Mouse (Mus musculus) heart, embryonic 15.5 days (tissue): Measurements from ENCODE around the gene Ensa. TPM values are rescaled to one million over a fixed set of nuclear protein-coding genes. Genes with fewer than 3 reads are reported as not detected.
"Not testable (repeated sequence)": the region's sequence is repeated elsewhere in the genome, so short reads cannot be mapped to it uniquely, and the experiment has no call there.

Experiments used
- ATAC-seq: fragments of 200-750 bp; cut with Nextera tagmentation; replicated peaks from 2 replicates; pipeline ENCODE4 v1.8.0; 2017; ENCODE audit warnings: low read depth, moderate TSS enrichment; ENCODE audit not compliant: insufficient number of reproducible peaks, insufficient read depth, low FRiP score
- H3K27ac ChIP-seq: fragments of 300-500 bp; sonication (generic); 2 replicates; pipeline ENCODE4 v1.5.1; 2015; ENCODE audit warnings: mild to moderate bottlenecking, inconsistent platforms
- H3K27me3 ChIP-seq: fragments of 300-500 bp; sonication (generic); 2 replicates; pipeline ENCODE4 v1.6.1; 2015; ENCODE audit warnings: inconsistent platforms
- H3K36me3 ChIP-seq: fragments of 300-500 bp; sonication (generic); 2 replicates; pipeline ENCODE4 v1.6.1; 2015; ENCODE audit warnings: mild to moderate bottlenecking, inconsistent platforms
- H3K4me1 ChIP-seq: fragments of 300-500 bp; sonication (generic); replicated peaks from 2 replicates; pipeline ENCODE4 v1.6.1; 2015; ENCODE audit warnings: inconsistent platforms
- H3K4me2 ChIP-seq: fragments of 300-500 bp; sonication (generic); 2 replicates; pipeline ENCODE4 v1.6.1; 2015; ENCODE audit warnings: inconsistent platforms, mild to moderate bottlenecking, moderate library complexity
- H3K4me3 ChIP-seq: fragments of 300-500 bp; sonication (generic); 2 replicates; pipeline ENCODE4 v1.5.1; 2015; ENCODE audit warnings: mild to moderate bottlenecking, inconsistent platforms
- H3K9ac ChIP-seq: fragments of 300-500 bp; sonication (generic); 2 replicates; pipeline ENCODE4 v1.6.1; 2015; ENCODE audit warnings: mild to moderate bottlenecking, inconsistent platforms
- H3K9me3 ChIP-seq: fragments of 300-500 bp; sonication (generic); replicated peaks from 2 replicates; pipeline ENCODE4 v1.6.1; 2016; ENCODE audit warnings: inconsistent platforms
- WGBS: fragments of 180-500 bp; shearing (Covaris S2); methylation state at CpG from one replicate; pipeline ENCODE4 v1.1.7; 2015; ENCODE audit warnings: mixed read lengths; 5-methylcytosine and 5-hydroxymethylcytosine counted together
- polyA plus RNA-seq: library from polyadenylated mRNA; unstranded; fragments of >200 nt; fragmentation: Nextera tagmentation; extraction: Ambion mirVana; gene quantifications from 2 replicates; pipeline ENCODE4 v1.2.1, GENCODE M21; 2015

Gene Ensa
- polyA plus RNA-seq, 1 experiment from 2014 or later, result 45.8 TPM

GRCm38 (mm10) chr3:95623551-95623950, 1.2 kb upstream of the Ensa start:
- no peaks in the 10 kb centered on the region for H3K9me3 ChIP-seq
- peaks cover 13% of the 10 kb centered on the region for H3K4me1 ChIP-seq
- H3K4me3 ChIP-seq, result no peak overlapping the region
- H3K9ac ChIP-seq, result no peak overlapping the region
- 54% methylated on average over 2 of the region's 2 CpGs for WGBS
- H3K36me3 ChIP-seq, result peaks cover 30% of the 10 kb centered on the region
- no peaks in the 10 kb centered on the region for H3K27me3 ChIP-seq
- no peak overlapping the region for H3K4me2 ChIP-seq
- no peak for ATAC-seq
- H3K27ac ChIP-seq, result no peak overlapping the region

GRCm38 (mm10) chr3:95623991-95624515, 740 bp upstream of the Ensa start:
- 72% methylated on average over 5 of the region's 5 CpGs for WGBS
- H3K4me1 ChIP-seq, result peaks cover 13% of the 10 kb centered on the region
- ATAC-seq, H3K27me3 ChIP-seq, H3K9me3 ChIP-seq: not testable (repeated sequence)
- peak overlapping the region; percentile 87 for H3K27ac ChIP-seq
- H3K4me3 ChIP-seq, result peak overlapping the region; percentile 80
- H3K9ac ChIP-seq, result 0 out of 2 replicates have a peak overlapping the region, but pooled peaks have one; percentile 58
- peaks cover 35% of the 10 kb centered on the region for H3K36me3 ChIP-seq
- H3K4me2 ChIP-seq, result peak overlapping the region; percentile 68

GRCm38 (mm10) chr3:95627763-95628162, 3.0 kb downstream of the Ensa start:
- ATAC-seq, result no peak
- no peaks in the 10 kb centered on the region for H3K27me3 ChIP-seq
- H3K9me3 ChIP-seq, result no peaks in the 10 kb centered on the region
- H3K9ac ChIP-seq, result no peak overlapping the region
- H3K27ac ChIP-seq, result no peak overlapping the region
- H3K36me3 ChIP-seq, result peaks cover 60% of the 10 kb centered on the region
- WGBS, result 80% methylated on average over 5 of the region's 5 CpGs
- no peak overlapping the region for H3K4me2 ChIP-seq
- H3K4me1 ChIP-seq, result peaks cover 15% of the 10 kb centered on the region
- H3K4me3 ChIP-seq, result no peak overlapping the region

GRCm38 (mm10) chr3:95629755-95630154, 5.0 kb downstream of the Ensa start:
- Histone ChIP-seq H3K27ac (no peak overlapping the region), H3K4me1 (peaks cover 14% of the 10 kb centered on the region), H3K36me3 (peaks cover 73% of the 10 kb centered on the region), H3K27me3 (no peaks in the 10 kb centered on the region), H3K9me3 (no peaks in the 10 kb centered on the region), H3K9ac (no peak overlapping the region), H3K4me3 (no peak overlapping the region), H3K4me2 (no peak overlapping the region)
- no peak for ATAC-seq
- WGBS, result 77% methylated on average over 4 of the region's 4 CpGs

- H3K4me2 ChIP-seq, result no peak overlapping the region
- H3K4me3 ChIP-seq, result no peak overlapping the region
- H3K36me3 ChIP-seq, result peaks cover 79% of the 10 kb centered on the region
- H3K27ac ChIP-seq, result no peak overlapping the region
- H3K9me3 ChIP-seq, result no peaks in the 10 kb centered on the region
- peaks cover 13% of the 10 kb centered on the region for H3K4me1 ChIP-seq
- ATAC-seq, result no peak
- WGBS, result 53% methylated on average over 3 of the region's 3 CpGs
- no peaks in the 10 kb centered on the region for H3K27me3 ChIP-seq
- no peak overlapping the region for H3K9ac ChIP-seq
These were observed 6.1 kb downstream of the Ensa start for GRCm38 (mm10) chr3:95630856-95631255.

- peaks cover 82% of the 10 kb centered on the region for H3K36me3 ChIP-seq
- no peaks in the 10 kb centered on the region for H3K9me3 ChIP-seq
- no peak overlapping the region for H3K9ac ChIP-seq
- 70% methylated on average over 6 of the region's 6 CpGs for WGBS
- no peak overlapping the region for H3K4me2 ChIP-seq
- H3K4me3 ChIP-seq, result no peak overlapping the region
- no peaks in the 10 kb centered on the region for H3K27me3 ChIP-seq
- H3K27ac ChIP-seq, result no peak overlapping the region
- no peak for ATAC-seq
- H3K4me1 ChIP-seq, result peaks cover 10% of the 10 kb centered on the region
These were observed 6.5 kb downstream of the Ensa start for GRCm38 (mm10) chr3:95631304-95631703.

- H3K27ac ChIP-seq, result peak overlapping the region; percentile 50
- no peak overlapping the region for H3K4me3 ChIP-seq
- H3K36me3 ChIP-seq, result peaks cover 82% of the 10 kb centered on the region
- H3K27me3 ChIP-seq, result no peaks in the 10 kb centered on the region
- WGBS, result 61% methylated on average over 12 of the region's 12 CpGs
- peaks cover 7% of the 10 kb centered on the region; the same call in 1 of the 2 replicates for H3K4me1 ChIP-seq
- H3K9me3 ChIP-seq, result no peaks in the 10 kb centered on the region
- H3K4me2 ChIP-seq, result no peak overlapping the region
- ATAC-seq, result 0 out of 2 replicates have a peak, but pooled peaks have one; percentile 41
- no peak overlapping the region for H3K9ac ChIP-seq
These were observed 8.1 kb downstream of the Ensa start for GRCm38 (mm10) chr3:95632648-95633588.

GRCm38 (mm10) chr3:95635636-95636035, 10.8 kb downstream of the Ensa start:
- 63% methylated on average over 4 of the region's 4 CpGs for WGBS
- Histone ChIP-seq H3K4me3 (no peak overlapping the region), H3K4me1 (peaks cover 7% of the 10 kb centered on the region; the same call in 1 of the 2 replicates), H3K4me2 (no peak overlapping the region), H3K27ac (peak overlapping the region; percentile 26; the same call in 1 of the 2 replicates), H3K27me3 (no peaks in the 10 kb centered on the region), H3K36me3 (peaks cover 62% of the 10 kb centered on the region), H3K9me3 (no peaks in the 10 kb centered on the region), H3K9ac (no peak overlapping the region)
- no peak for ATAC-seq

GRCm38 (mm10) chr3:95636072-95636471, 11.3 kb downstream of the Ensa start:
- WGBS, result 64% methylated on average over 4 of the region's 4 CpGs
- Histone ChIP-seq H3K36me3 (peaks cover 59% of the 10 kb centered on the region), H3K9me3 (no peaks in the 10 kb centered on the region), H3K27me3 (no peaks in the 10 kb centered on the region), H3K9ac (no peak overlapping the region), H3K27ac (no peak overlapping the region), H3K4me3 (no peak overlapping the region), H3K4me2 (no peak overlapping the region), H3K4me1 (peaks cover 7% of the 10 kb centered on the region; the same call in 1 of the 2 replicates)
- no peak for ATAC-seq

- no peak overlapping the region for H3K9ac ChIP-seq
- H3K27me3 ChIP-seq, result no peaks in the 10 kb centered on the region
- H3K4me2 ChIP-seq, result no peak overlapping the region
- H3K4me1 ChIP-seq, result 0 out of 2 replicates have a peak, but pooled peaks cover 4% of the 10 kb centered on the region
- 100% methylated on average over 1 of the region's 1 CpGs for WGBS
- H3K4me3 ChIP-seq, result no peak overlapping the region
- no peak overlapping the region for H3K27ac ChIP-seq
- H3K9me3 ChIP-seq, result no peaks in the 10 kb centered on the region
- peaks cover 31% of the 10 kb centered on the region; the same call in 1 of the 2 replicates for H3K36me3 ChIP-seq
- ATAC-seq, result no peak
These were observed 14.9 kb downstream of the Ensa start for GRCm38 (mm10) chr3:95639694-95640093.

GRCm38 (mm10) chr3:95643097-95643496, 18.3 kb downstream of the Ensa start:
- Histone ChIP-seq H3K9me3 (no peaks in the 10 kb centered on the region), H3K36me3 (peaks cover 7% of the 10 kb centered on the region; the same call in 1 of the 2 replicates), H3K4me1 (no peaks in the 10 kb centered on the region), H3K27me3 (no peaks in the 10 kb centered on the region), H3K27ac (no peak overlapping the region), H3K9ac (no peak overlapping the region), H3K4me2 (no peak overlapping the region), H3K4me3 (no peak overlapping the region)
- WGBS, result 75% methylated on average over 7 of the region's 7 CpGs
- ATAC-seq, result no peak
